Mouse (Mus musculus) v-Abl transformed pro-B cells (cell line): Measurements from ENCODE around the gene Slitrk3.
"Not testable (repeated sequence)": the region's sequence is repeated elsewhere in the genome, so short reads cannot be mapped to it uniquely, and the experiment has no call there.

Experiments
- in situ Hi-C, 2 experiments: fragments of 400-800 bp; cut with MboI; formaldehyde crosslinking; loops; one replicate each; pipeline ENCODE4 v1.15.1; 2025; ENCODE audit not compliant: unreplicated experiment in 2 of 2

Slitrk3 gene

GRCm38 (mm10) chr3:73057197-73057811 is at the start of gene Slitrk3:
Gene Slitrk3, minus strand, starts transcription at chr3:73057803.
- in situ Hi-C loops = no loop called here

GRCm38 (mm10) chr3:73094445-73094844 is 36.8 kb upstream of the Slitrk3 start:
- in situ Hi-C loops = not testable (repeated sequence)

- in situ Hi-C loops = no loop called here
Measured at GRCm38 (mm10) chr3:73084620-73085019, 27.0 kb upstream of the Slitrk3 start.

GRCm38 (mm10) chr3:73065823-73066755 is 8.5 kb upstream of the Slitrk3 start:
- in situ Hi-C loops = no loop called here

- in situ Hi-C loops = no loop called here
Measured at GRCm38 (mm10) chr3:73058190-73058589, 587 bp upstream of the Slitrk3 start.

- in situ Hi-C loops = no loop called here
Measured at GRCm38 (mm10) chr3:73056492-73057196, 959 bp downstream of the Slitrk3 start.

- in situ Hi-C loops = no loop called here
Measured at GRCm38 (mm10) chr3:73056044-73056438, 1.6 kb downstream of the Slitrk3 start.

- in situ Hi-C loops = no loop called here
Measured at GRCm38 (mm10) chr3:73055399-73056043, 2.1 kb downstream of the Slitrk3 start.

- in situ Hi-C loops = loop anchor here in 1 of 2 experiments (5.0 kb wide), 1 partner anchor 1141 kb away; no protein-coding TSS in a partner anchor
Measured at GRCm38 (mm10) chr3:73053451-73053931, 4.1 kb downstream of the Slitrk3 start.

- in situ Hi-C loops = loop anchor here (5.0 to 25.0 kb wide), 3 partner anchors 484 to 1484 kb away; no protein-coding TSS in a partner anchor
Measured at GRCm38 (mm10) chr3:73046248-73046647, 11.4 kb downstream of the Slitrk3 start.

- in situ Hi-C loops = loop anchor here (25.0 kb wide), 2 partner anchors 480 to 1480 kb away; no protein-coding TSS in a partner anchor
Measured at GRCm38 (mm10) chr3:73042256-73042655, 15.3 kb downstream of the Slitrk3 start.

GRCm38 (mm10) chr3:73006045-73006444 is 51.6 kb downstream of the Slitrk3 start:
- in situ Hi-C loops = no loop called here

- in situ Hi-C loops = no loop called here
Measured at GRCm38 (mm10) chr3:73002933-73003696, 54.5 kb downstream of the Slitrk3 start.

GRCm38 (mm10) chr3:72997517-72997916 is 60.1 kb downstream of the Slitrk3 start:
- in situ Hi-C loops = no loop called here
